Mouse (Mus musculus) forebrain, embryonic 11.5 days (tissue): ENCODE results near the gene Dynlt1b. TPM values are rescaled to one million over a fixed set of nuclear protein-coding genes. Genes with fewer than 3 reads are reported as not detected.
"Not testable (repeated sequence)": the region's sequence is repeated elsewhere in the genome, so short reads cannot be mapped to it uniquely, and the experiment has no call there.

Experiments
- ATAC-seq: fragments of 200-750 bp; cut with Nextera tagmentation; replicated peaks from 2 replicates; pipeline ENCODE4 v1.8.0; 2017; ENCODE audit warnings: moderate TSS enrichment; ENCODE audit not compliant: low FRiP score
- DNase-seq: peaks from one replicate; pipeline ENCODE4 v3.0.0-alpha.2; 2017; ENCODE audit warnings: low spot score
- H3K27ac ChIP-seq: fragments of 300-500 bp; sonication (generic); 2 replicates; pipeline ENCODE4 v1.5.1; 2014; ENCODE audit warnings: low read depth, low read length
- H3K27me3 ChIP-seq: fragments of 300-500 bp; sonication (generic); 2 replicates; pipeline ENCODE4 v1.6.1; 2014; ENCODE audit warnings: mild to moderate bottlenecking, low read length, mixed read lengths; ENCODE audit not compliant: control insufficient read depth, insufficient read depth
- H3K36me3 ChIP-seq: fragments of 300-500 bp; sonication (generic); 2 replicates; pipeline ENCODE4 v1.6.1; 2014; ENCODE audit warnings: mild to moderate bottlenecking, low read length, moderate library complexity, mixed read lengths; ENCODE audit not compliant: control insufficient read depth, insufficient read depth
- H3K4me1 ChIP-seq: fragments of 300-500 bp; sonication (generic); replicated peaks from 2 replicates; pipeline ENCODE4 v1.6.1; 2014; ENCODE audit warnings: low read length, mixed read lengths; ENCODE audit not compliant: control insufficient read depth, insufficient read depth
- H3K4me2 ChIP-seq: fragments of 300-500 bp; sonication (generic); 2 replicates; pipeline ENCODE4 v1.6.1; 2014; ENCODE audit warnings: low read depth, mild to moderate bottlenecking, low read length, moderate library complexity, mixed read lengths; ENCODE audit not compliant: severe bottlenecking
- H3K4me3 ChIP-seq: fragments of 300-500 bp; sonication (generic); 2 replicates; pipeline ENCODE4 v1.5.1; 2014; ENCODE audit warnings: low read depth, low read length
- H3K9ac ChIP-seq: fragments of 300-500 bp; sonication (generic); 2 replicates; pipeline ENCODE4 v1.6.1; 2014; ENCODE audit warnings: low read length
- H3K9me3 ChIP-seq: fragments of 300-500 bp; sonication (generic); 2 replicates; pipeline ENCODE4 v1.6.1; 2016; ENCODE audit warnings: low read length, mixed read lengths; ENCODE audit not compliant: control insufficient read depth
- WGBS: fragments of 180-500 bp; shearing (Covaris S2); extraction: QIAGEN DNeasy Blood & Tissue Kit; methylation state at CpG from one replicate; pipeline ENCODE4 v1.1.7; 2014; 5-methylcytosine and 5-hydroxymethylcytosine counted together
- polyA plus RNA-seq: library from polyadenylated mRNA; unstranded; fragments of >200 nt; fragmentation: Nextera tagmentation; extraction: Ambion mirVana; gene quantifications from 2 replicates; pipeline ENCODE4 v1.2.1, GENCODE M21; 2014

Gene Dynlt1b
- polyA plus RNA-seq, 1 experiment from 2014 or later: 530 TPM

DNA sequence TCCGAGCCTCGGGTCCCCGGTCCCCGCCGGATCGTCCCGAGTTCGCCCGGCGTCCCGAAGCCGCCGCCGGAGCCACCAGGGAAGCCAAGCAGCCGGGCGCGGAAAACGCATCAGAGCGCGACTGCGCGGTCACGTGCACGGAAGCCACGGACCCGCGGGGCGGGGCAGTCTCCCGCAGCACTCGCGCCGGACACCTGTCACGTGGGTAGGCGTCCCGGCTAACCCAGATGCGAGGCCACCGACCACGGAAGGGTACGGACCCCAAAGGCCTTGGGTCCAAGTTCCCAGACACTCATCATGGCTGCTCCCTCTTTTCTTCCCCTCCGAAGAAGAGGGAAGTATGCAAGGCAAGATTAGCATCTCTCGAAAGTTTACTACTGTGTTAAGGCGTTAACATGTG is 47.1 kb downstream of the Dynlt1b start:
- H3K9me3 ChIP-seq, H3K27ac ChIP-seq, H3K4me1 ChIP-seq, H3K27me3 ChIP-seq, H3K36me3 ChIP-seq: not testable (repeated sequence)
- WGBS: 2% methylated on average over 32 of the region's 42 CpGs
- H3K9ac ChIP-seq: peak overlapping the region; percentile 89
- DNase-seq (peak; percentile 80), ATAC-seq (peak; percentile 86)
- peak overlapping the region; percentile 76 for H3K4me3 ChIP-seq
- H3K4me2 ChIP-seq: peak overlapping the region; percentile 84

- ATAC-seq, H3K9ac ChIP-seq, H3K36me3 ChIP-seq, H3K9me3 ChIP-seq, H3K4me3 ChIP-seq, H3K4me1 ChIP-seq, H3K27ac ChIP-seq, H3K4me2 ChIP-seq, H3K27me3 ChIP-seq: not testable (repeated sequence)
- WGBS: 85% methylated on average over 4 of the region's 7 CpGs
- peak; percentile 42 for DNase-seq
These were observed 51.1 kb downstream of the Dynlt1b start for GRCm38 (mm10) chr17:6480855-6481589.

DNA sequence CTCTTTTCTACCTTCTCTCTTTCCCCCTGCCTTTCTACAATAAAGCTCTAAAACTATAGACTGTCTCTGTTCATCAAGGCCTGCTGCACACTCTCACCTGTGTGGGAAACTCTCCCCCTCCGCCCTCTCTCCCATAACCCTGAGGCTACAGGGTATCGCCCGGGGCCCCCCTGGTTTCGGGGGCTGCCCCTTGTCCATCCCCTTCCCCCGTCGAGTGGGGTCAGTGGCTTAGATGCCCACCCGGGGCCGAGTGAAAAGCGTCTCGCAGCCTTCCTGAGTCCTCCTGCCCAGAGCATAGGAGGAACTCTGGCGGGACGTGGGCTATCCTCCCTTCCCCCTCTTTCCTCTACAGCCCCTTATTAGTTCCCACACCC is 51.7 kb downstream of the Dynlt1b start:
- not testable (repeated sequence) for ATAC-seq, H3K4me1 ChIP-seq, H3K9ac ChIP-seq, H3K27ac ChIP-seq, H3K4me3 ChIP-seq, H3K9me3 ChIP-seq, H3K27me3 ChIP-seq, H3K4me2 ChIP-seq, H3K36me3 ChIP-seq
- peak; percentile 52 for DNase-seq
- 87% methylated on average over 12 of the region's 12 CpGs for WGBS

GRCm38 (mm10) chr17:6482248-6482647 is 52.3 kb downstream of the Dynlt1b start:
- ATAC-seq, H3K27me3 ChIP-seq, H3K4me2 ChIP-seq, H3K36me3 ChIP-seq, H3K9me3 ChIP-seq, H3K9ac ChIP-seq, H3K4me3 ChIP-seq, H3K27ac ChIP-seq, H3K4me1 ChIP-seq: not testable (repeated sequence)
- 86% methylated on average over 7 of the region's 8 CpGs for WGBS
- DNase-seq: peak; percentile 46

Other genes starting within 250 kb of the Dynlt1b start
- 23.1 and 27.5 TPM in 2 replicates for gene Tmem181a, start 173.3 kb upstream of the Dynlt1b start, polyA plus RNA-seq
- gene Dynlt1a, start 112.6 kb upstream of the Dynlt1b start, polyA plus RNA-seq: 28.7 and 29.1 TPM in 2 replicates
- gene Dynlt1c, start 171.6 kb downstream of the Dynlt1b start, polyA plus RNA-seq: 26.0 and 36.5 TPM in 2 replicates
- gene Dynlt1f, start 225.8 kb downstream of the Dynlt1b start, polyA plus RNA-seq: 282 and 296 TPM in 2 replicates
- not detected in 2 replicates for gene Sytl3, start 229.0 kb downstream of the Dynlt1b start, polyA plus RNA-seq